Mouse (Mus musculus) right cerebral cortex, postnatal 25 days (tissue): ENCODE data around the gene C1qtnf12.

Experiments used
- DNase-seq: peaks from one replicate; pipeline ENCODE4 v3.0.0; 2022

C1qtnf12 gene

GRCm38 (mm10) chr4:156004109-156004508 lies 42.0 kb downstream of the C1qtnf12 start:
- DNase-seq = no peak

- DNase-seq = no peak
These were observed 46.3 kb downstream of the C1qtnf12 start for GRCm38 (mm10) chr4:156008369-156008768.

GRCm38 (mm10) chr4:156013637-156014036 lies 51.5 kb downstream of the C1qtnf12 start, which contains the start of gene Tnfrsf4:
Gene Tnfrsf4, plus strand, starts transcription at chr4:156013843.
- peak; percentile 54 for DNase-seq

GRCm38 (mm10) chr4:156014436-156014835 lies 52.3 kb downstream of the C1qtnf12 start:
- DNase-seq = no peak
